Comparison of ENCODE assay signal across 7 mouse cellular contexts in genomic region chr13:53472614-53473124, GRCm38 (mm10). TPM values are rescaled to one million over a fixed set of nuclear protein-coding genes. Genes with fewer than 3 reads are reported as not detected.
DNase-seq lines count a peak whose midpoint lies in the region; ATAC-seq lines count a peak whose summit lies in the region.

Gene Msx2, minus strand, starts transcription at chr13:53473074.

- no peaks in the 10 kb centered on the region for H3K36me3 ChIP-seq in intestine, embryonic 15.5 days
- no peaks in the 10 kb centered on the region for H3K36me3 ChIP-seq in limb, embryonic 11.5 days (ENCODE audit: control insufficient read depth, insufficient read depth, low read length)
- no peaks in the 10 kb centered on the region for H3K36me3 ChIP-seq in midbrain, embryonic 14.5 days (ENCODE audit: control insufficient read depth, insufficient read depth, low read length)

- H3K9me3 ChIP-seq in intestine, embryonic 15.5 days, result no peaks in the 10 kb centered on the region
- no peaks in the 10 kb centered on the region for H3K9me3 ChIP-seq in limb, embryonic 11.5 days (ENCODE audit: control insufficient read depth, low read length)
- no peaks in the 10 kb centered on the region for H3K9me3 ChIP-seq in midbrain, embryonic 14.5 days (ENCODE audit: control insufficient read depth, low read length)

- peak within 1 kb of the TSS; percentile 31 for H3K9ac ChIP-seq in intestine, embryonic 15.5 days
- peak within 1 kb of the TSS; percentile 81 for H3K9ac ChIP-seq in limb, embryonic 11.5 days (ENCODE audit: low read length)
- H3K9ac ChIP-seq in midbrain, embryonic 14.5 days (replicated peaks; ENCODE audit: low read length), result no peak within 1 kb of the TSS

- peak; percentile 87 for ATAC-seq in intestine, embryonic 15.5 days
- ATAC-seq in limb, embryonic 11.5 days (ENCODE audit: insufficient number of reproducible peaks, low FRiP score, low TSS enrichment, low read depth), result peak; percentile 83
- peak; percentile 75 for ATAC-seq in midbrain, embryonic 14.5 days (ENCODE audit: low FRiP score, low TSS enrichment)

- peak within 1 kb of the TSS; percentile 50 for H3K4me3 ChIP-seq in intestine, embryonic 15.5 days (replicated peaks)
- peak within 1 kb of the TSS; percentile 70 for H3K4me3 ChIP-seq in limb, embryonic 11.5 days (ENCODE audit: low read depth, low read length)
- H3K4me3 ChIP-seq in midbrain, embryonic 14.5 days (replicated peaks; ENCODE audit: low read depth, low read length), result peak within 1 kb of the TSS; percentile 34

- peaks cover 83% of the 10 kb centered on the region for H3K27me3 ChIP-seq in intestine, embryonic 15.5 days (replicated peaks)
- peaks cover 29% of the 10 kb centered on the region for H3K27me3 ChIP-seq in limb, embryonic 11.5 days (ENCODE audit: control insufficient read depth, insufficient read depth, low read length)
- H3K27me3 ChIP-seq in midbrain, embryonic 14.5 days (ENCODE audit: control insufficient read depth, insufficient read depth, low read length), result peaks cover 98% of the 10 kb centered on the region

- peak; percentile 11 to 26 for DNase-seq in adrenal gland, postnatal 4 days (ENCODE audit: low spot score in 2 of 2)
- DNase-seq in cerebellum, postnatal 4 days (ENCODE audit: low spot score in 2 of 2), result peak; percentile 59 to 69
- DNase-seq in gastrocnemius, postnatal 4 days (ENCODE audit: low spot score in 2 of 2), result peak; percentile 31 to 46
- DNase-seq in limb, embryonic 11.5 days (ENCODE audit: low spot score), result peak; percentile 92
- peak; percentile 78 for DNase-seq in midbrain, embryonic 14.5 days
- DNase-seq in urinary bladder, postnatal 14 days (ENCODE audit: low spot score), result peak; percentile 93

- H3K27ac ChIP-seq in intestine, embryonic 15.5 days, result no peak within 1 kb of the TSS
- H3K27ac ChIP-seq in limb, embryonic 11.5 days (replicated peaks; ENCODE audit: low read depth, low read length), result peak within 1 kb of the TSS; percentile 72
- no peak within 1 kb of the TSS for H3K27ac ChIP-seq in midbrain, embryonic 14.5 days (replicated peaks; ENCODE audit: low read depth, low read length)

- peaks cover 17% of the 10 kb centered on the region for H3K4me1 ChIP-seq in intestine, embryonic 15.5 days (replicated peaks)
- peaks cover 7% of the 10 kb centered on the region; the same call in 1 of the 2 replicates for H3K4me1 ChIP-seq in limb, embryonic 11.5 days (ENCODE audit: control insufficient read depth, insufficient read depth, low read length)
- H3K4me1 ChIP-seq in midbrain, embryonic 14.5 days (ENCODE audit: control insufficient read depth, insufficient read depth, low read length), result peaks cover 12% of the 10 kb centered on the region

- H3K4me2 ChIP-seq in intestine, embryonic 15.5 days (replicated peaks), result peak within 1 kb of the TSS; percentile 91
- peak within 1 kb of the TSS; percentile 88 for H3K4me2 ChIP-seq in limb, embryonic 11.5 days (ENCODE audit: low read depth, severe bottlenecking)
- peak within 1 kb of the TSS; percentile 60 for H3K4me2 ChIP-seq in midbrain, embryonic 14.5 days (ENCODE audit: low read length)

- WGBS in intestine, embryonic 15.5 days, result under 1% methylated on average over 38 of the region's 38 CpGs
- WGBS in limb, embryonic 11.5 days, result under 1% methylated on average over 38 of the region's 38 CpGs
- WGBS in midbrain, embryonic 14.5 days, result under 1% methylated on average over 38 of the region's 38 CpGs

RNA-seq across cellular contexts. Expression of gene Msx2, which starts in this region (rescaled TPM):
- total RNA-seq in adrenal gland, postnatal 4 days (2021), result under 1 TPM; 0.22 to 0.59 TPM
- under 1 TPM; 0.31 to 0.69 TPM for total RNA-seq in gastrocnemius, postnatal 4 days (2021)
- 0.21 and 0.33 TPM in 2 replicates for polyA plus RNA-seq in intestine, embryonic 15.5 days (2015; fragmentation: Nextera tagmentation; extraction: Ambion mirVana)
- 35.6 and 40.3 TPM in 2 replicates for polyA plus RNA-seq in limb, embryonic 11.5 days (2014; fragmentation: Nextera tagmentation; extraction: Ambion mirVana)
- polyA plus RNA-seq in midbrain, embryonic 14.5 days (2014; fragmentation: Nextera tagmentation; extraction: Ambion mirVana), result 0.49 and 1.5 TPM in 2 replicates

Comparison
In these comparisons a context has a peak if more than half of its experiments do, and no peak if none do; other contexts are left out.
1. RNA of gene Msx2 (polyA plus RNA-seq): 35.6 to 40.3 TPM in limb, embryonic 11.5 days; 0.49 to 1.5 TPM in midbrain, embryonic 14.5 days and 0.21 to 0.33 TPM in intestine, embryonic 15.5 days; every median in the first group is over 10 times any median in the second.
2. Peak in DNase-seq in adrenal gland, postnatal 4 days; RNA of the gene not detected or under 1 TPM.
3. Peak in DNase-seq in gastrocnemius, postnatal 4 days; RNA of the gene not detected or under 1 TPM.
4. Peak in ATAC-seq, H3K4me3 ChIP-seq, H3K9ac ChIP-seq and H3K4me2 ChIP-seq in intestine, embryonic 15.5 days; RNA of the gene not detected or under 1 TPM.
5. DNase-seq: peak in every context shown above with its lines; median percentile 93 in urinary bladder, postnatal 14 days; 92 in limb, embryonic 11.5 days; 78 in midbrain, embryonic 14.5 days; 64 in cerebellum, postnatal 4 days; 38 in gastrocnemius, postnatal 4 days; 18 in adrenal gland, postnatal 4 days.
6. Peak in every context shown above with its lines, with median percentiles within 50 percentile points of each other: ATAC-seq, H3K4me2 ChIP-seq and H3K4me3 ChIP-seq.